Mouse (Mus musculus) midbrain, embryonic 15.5 days (tissue): ENCODE results near the gene Tmem170. TPM values are rescaled to one million over a fixed set of nuclear protein-coding genes. Genes with fewer than 3 reads are reported as not detected.

Source experiments
- ATAC-seq: fragments of 200-750 bp; cut with Nextera tagmentation; replicated peaks from 2 replicates; pipeline ENCODE4 v1.8.0; 2017; ENCODE audit warnings: moderate TSS enrichment
- H3K27ac ChIP-seq: fragments of 300-500 bp; sonication (generic); 2 replicates; pipeline ENCODE4 v1.5.1; 2015; ENCODE audit warnings: mild to moderate bottlenecking, inconsistent platforms
- H3K27me3 ChIP-seq: fragments of 300-500 bp; sonication (generic); replicated peaks from 2 replicates; pipeline ENCODE4 v1.6.1; 2015; ENCODE audit warnings: inconsistent platforms
- H3K36me3 ChIP-seq: fragments of 300-500 bp; sonication (generic); replicated peaks from 2 replicates; pipeline ENCODE4 v1.6.1; 2015; ENCODE audit warnings: inconsistent platforms
- H3K4me1 ChIP-seq: fragments of 300-500 bp; sonication (generic); 2 replicates; pipeline ENCODE4 v1.6.1; 2015; ENCODE audit warnings: inconsistent platforms
- H3K4me2 ChIP-seq: fragments of 300-500 bp; sonication (generic); 2 replicates; pipeline ENCODE4 v1.6.1; 2015; ENCODE audit warnings: inconsistent platforms, mild to moderate bottlenecking, moderate library complexity
- H3K4me3 ChIP-seq: fragments of 300-500 bp; sonication (generic); 2 replicates; pipeline ENCODE4 v1.5.1; 2015; ENCODE audit warnings: mild to moderate bottlenecking, inconsistent platforms
- H3K9ac ChIP-seq: fragments of 300-500 bp; sonication (generic); 2 replicates; pipeline ENCODE4 v1.6.1; 2015; ENCODE audit warnings: mild to moderate bottlenecking, inconsistent platforms
- H3K9me3 ChIP-seq: fragments of 300-500 bp; sonication (generic); 2 replicates; pipeline ENCODE4 v1.6.1; 2016; ENCODE audit warnings: inconsistent platforms
- WGBS: fragments of 180-500 bp; shearing (Covaris S2); methylation state at CpG from one replicate; pipeline ENCODE4 v1.1.7; 2015; ENCODE audit warnings: mixed read lengths; 5-methylcytosine and 5-hydroxymethylcytosine counted together
- polyA plus RNA-seq: library from polyadenylated mRNA; unstranded; fragments of >200 nt; fragmentation: Nextera tagmentation; extraction: Ambion mirVana; gene quantifications from 2 replicates; pipeline ENCODE4 v1.2.1, GENCODE M21; 2015

Tmem170 gene
- polyA plus RNA-seq, 1 experiment from 2014 or later = 3.7 TPM

DNA sequence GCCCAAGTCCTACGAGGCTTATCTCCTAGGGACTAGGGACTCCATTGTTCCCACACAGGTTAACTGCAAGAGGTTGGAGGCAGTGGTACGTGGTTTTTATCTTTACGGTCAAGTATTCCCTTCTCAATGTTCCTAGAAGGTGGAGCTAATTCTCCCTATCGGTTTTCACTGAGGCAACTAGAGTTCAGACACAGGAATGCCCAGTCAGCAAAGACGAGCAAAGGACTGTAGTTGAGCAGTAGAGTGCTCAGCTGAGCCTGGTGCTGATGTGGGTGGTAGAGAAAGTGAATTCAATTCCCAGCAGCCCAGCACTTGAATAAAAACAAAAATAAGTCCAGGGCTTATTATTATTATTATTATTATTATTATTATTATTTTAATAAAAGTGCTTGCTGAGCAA, 16.1 kb upstream of the Tmem170 start:
- WGBS = 69% methylated on average over 5 of the region's 5 CpGs
- ATAC-seq = no peak
- Histone ChIP-seq H3K36me3 (no peaks in the 10 kb centered on the region), H3K4me1 (peaks cover 6% of the 10 kb centered on the region; the same call in 1 of the 2 replicates), H3K4me3 (no peak overlapping the region), H3K9ac (no peak overlapping the region), H3K27ac (no peak overlapping the region), H3K4me2 (no peak overlapping the region), H3K9me3 (no peaks in the 10 kb centered on the region), H3K27me3 (peaks cover 38% of the 10 kb centered on the region)

DNA sequence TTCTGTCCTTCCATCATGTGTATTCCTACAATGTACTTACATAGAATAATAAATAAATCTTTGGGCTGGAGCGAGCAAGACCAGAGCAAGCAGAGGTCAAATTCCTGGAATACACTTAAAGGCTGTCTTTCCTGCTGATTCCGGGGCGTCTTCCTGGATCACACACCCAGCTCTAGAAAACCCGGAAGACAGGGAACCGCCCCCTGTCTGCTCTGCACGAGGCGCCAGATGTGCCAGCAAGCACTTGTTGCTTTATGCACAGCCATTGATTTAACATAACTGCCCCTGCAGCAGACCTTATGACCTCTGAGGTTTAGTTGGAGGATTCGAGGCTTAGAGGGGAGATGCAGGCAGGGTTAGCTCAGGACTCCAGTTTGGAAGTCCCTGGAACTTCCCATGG, 15.4 kb upstream of the Tmem170 start:
- Histone ChIP-seq H3K9ac (no peak overlapping the region), H3K27ac (no peak overlapping the region), H3K9me3 (no peaks in the 10 kb centered on the region), H3K27me3 (peaks cover 39% of the 10 kb centered on the region), H3K4me3 (no peak overlapping the region), H3K36me3 (no peaks in the 10 kb centered on the region), H3K4me2 (no peak overlapping the region), H3K4me1 (peaks cover 6% of the 10 kb centered on the region; the same call in 1 of the 2 replicates)
- no peak for ATAC-seq
- 49% methylated on average over 8 of the region's 8 CpGs for WGBS

DNA sequence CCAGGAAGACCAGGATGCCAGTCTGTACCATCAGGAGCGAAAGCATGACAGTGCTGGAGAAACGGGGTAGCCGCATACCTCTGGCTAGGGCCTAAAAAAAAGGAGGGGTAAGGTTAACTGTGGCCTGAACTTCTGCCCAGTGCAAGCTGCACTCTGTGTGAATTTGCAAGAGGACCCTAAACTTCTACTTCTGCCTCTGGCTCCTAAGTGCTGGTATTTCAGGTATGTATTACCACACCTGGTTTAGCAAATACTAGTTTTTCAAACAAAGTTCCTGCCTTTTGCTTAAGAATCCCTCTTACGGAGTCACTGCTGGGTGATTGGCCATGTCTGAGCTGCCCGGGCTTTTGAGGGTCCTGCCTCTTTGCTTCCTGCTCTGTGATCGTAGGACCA, 14.4 kb upstream of the Tmem170 start:
- Histone ChIP-seq H3K4me3 (no peak overlapping the region), H3K4me2 (no peak overlapping the region; the same call in 1 of the 2 replicates), H3K27me3 (peaks cover 39% of the 10 kb centered on the region), H3K4me1 (peaks cover 6% of the 10 kb centered on the region; the same call in 1 of the 2 replicates), H3K36me3 (no peaks in the 10 kb centered on the region), H3K9ac (no peak overlapping the region), H3K27ac (no peak overlapping the region), H3K9me3 (no peaks in the 10 kb centered on the region)
- ATAC-seq = no peak
- 63% methylated on average over 6 of the region's 6 CpGs for WGBS

DNA sequence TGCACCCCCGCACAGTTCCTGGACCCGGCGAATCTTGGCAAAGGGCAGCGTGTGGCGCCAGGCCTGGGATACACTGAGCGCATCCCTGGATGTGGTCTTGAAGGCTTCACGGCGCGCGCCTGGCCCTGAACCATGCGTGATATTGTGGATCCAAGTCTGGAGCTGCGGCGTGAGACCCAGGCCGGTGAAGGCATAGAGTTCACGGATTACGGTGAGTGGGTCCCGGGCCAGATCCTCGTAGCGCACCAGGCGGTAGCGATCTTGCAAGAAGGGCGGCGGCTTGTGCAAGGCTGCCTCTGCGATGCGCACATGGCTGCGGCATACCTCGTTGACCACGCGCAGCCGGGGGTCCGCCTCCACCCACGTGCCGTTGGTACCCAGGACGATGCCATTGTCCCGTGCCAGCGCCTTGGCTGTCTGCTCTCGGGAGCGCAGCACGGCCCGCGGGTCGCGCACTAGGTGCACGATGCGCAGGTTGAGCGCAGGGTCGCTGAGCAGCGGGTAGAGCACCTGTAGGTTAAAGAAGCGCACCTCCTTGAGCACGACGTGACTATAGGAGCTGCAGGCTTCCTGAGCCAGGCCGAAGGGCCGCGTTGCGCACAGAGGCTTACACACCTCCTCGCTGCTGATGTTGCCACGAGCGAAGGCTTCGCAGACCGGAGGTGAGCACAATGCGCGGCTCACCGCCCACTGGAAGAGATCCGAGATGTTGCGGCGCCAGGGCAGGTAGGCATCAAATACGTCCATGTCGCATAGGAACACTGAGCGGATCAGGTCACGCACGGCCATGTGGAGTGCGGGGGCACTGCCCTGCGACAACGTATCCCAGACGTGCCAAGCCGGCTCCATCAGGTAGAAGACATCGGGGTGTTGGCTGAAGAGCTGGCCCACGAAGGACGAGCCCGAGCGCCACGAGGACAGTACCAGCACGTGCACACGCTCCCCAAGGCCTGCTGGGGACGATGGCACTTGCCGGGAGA, 13.7 kb upstream of the Tmem170 start:
- H3K27me3 ChIP-seq = peaks cover 39% of the 10 kb centered on the region
- ATAC-seq = no peak
- peak overlapping the region; percentile 33 for H3K4me3 ChIP-seq
- no peak overlapping the region; the same call in 1 of the 2 replicates for H3K9ac ChIP-seq
- peak overlapping the region; percentile 60 for H3K4me2 ChIP-seq
- no peaks in the 10 kb centered on the region for H3K36me3 ChIP-seq
- H3K27ac ChIP-seq = no peak overlapping the region
- no peaks in the 10 kb centered on the region for H3K9me3 ChIP-seq
- WGBS = 13% methylated on average over 86 of the region's 86 CpGs
- H3K4me1 ChIP-seq = peaks cover 6% of the 10 kb centered on the region; the same call in 1 of the 2 replicates

DNA sequence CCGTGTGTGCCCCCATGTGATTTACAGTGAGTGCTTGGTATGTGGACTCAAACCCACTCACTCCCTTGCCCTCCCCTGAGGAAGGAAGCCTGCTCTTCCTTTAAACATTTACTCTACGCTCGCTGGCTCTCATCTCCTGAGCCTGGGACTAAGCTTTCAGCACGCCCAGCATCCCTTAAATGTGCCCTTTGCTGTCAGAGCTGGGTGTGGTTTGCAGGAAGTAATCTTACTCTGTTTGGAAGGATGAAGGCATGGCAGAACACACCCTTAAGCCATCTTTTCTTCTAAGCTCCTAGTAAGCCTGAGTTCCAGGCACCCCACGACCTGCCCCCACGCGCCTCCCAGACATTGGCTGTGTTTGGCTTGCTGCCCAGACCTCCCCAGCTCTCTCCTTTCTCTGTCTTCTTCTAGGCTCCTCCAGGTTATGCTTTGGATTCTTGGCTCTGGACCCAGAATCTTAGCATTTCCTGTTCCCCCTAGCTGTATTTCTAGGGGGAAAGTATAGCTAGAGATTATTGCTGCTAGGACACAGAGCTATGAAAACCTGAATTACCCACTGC, 11.6 kb upstream of the Tmem170 start:
- 43% methylated on average over 7 of the region's 7 CpGs for WGBS
- Histone ChIP-seq H3K4me2 (no peak overlapping the region), H3K36me3 (no peaks in the 10 kb centered on the region), H3K4me1 (peaks cover 6% of the 10 kb centered on the region; the same call in 1 of the 2 replicates), H3K27ac (no peak overlapping the region), H3K27me3 (peaks cover 39% of the 10 kb centered on the region), H3K4me3 (no peak overlapping the region), H3K9me3 (no peaks in the 10 kb centered on the region), H3K9ac (no peak overlapping the region)
- ATAC-seq = no peak

DNA sequence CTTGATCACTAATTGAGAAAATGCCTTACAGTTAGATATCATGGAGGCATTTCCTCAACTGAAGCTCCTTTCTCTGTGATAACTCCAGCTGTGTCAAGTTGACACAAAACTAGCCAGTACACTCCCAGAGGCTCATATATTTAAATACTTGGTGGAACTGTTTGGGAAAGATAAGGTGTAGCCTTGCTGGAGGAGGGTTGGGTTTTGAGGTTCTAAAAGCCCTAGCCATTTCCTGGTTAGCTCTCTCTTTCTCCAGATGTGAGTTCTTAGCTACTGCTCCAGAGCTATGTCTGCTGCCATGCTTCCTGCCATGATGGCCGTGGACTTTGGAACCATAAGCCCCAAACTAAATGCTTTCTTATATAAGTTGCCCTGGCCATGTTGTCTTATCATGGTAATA, 10.9 kb upstream of the Tmem170 start:
- peaks cover 6% of the 10 kb centered on the region; the same call in 1 of the 2 replicates for H3K4me1 ChIP-seq
- 93% methylated on average over 1 of the region's 1 CpGs for WGBS
- no peak overlapping the region for H3K4me3 ChIP-seq
- peaks cover 39% of the 10 kb centered on the region for H3K27me3 ChIP-seq
- no peaks in the 10 kb centered on the region for H3K36me3 ChIP-seq
- no peak overlapping the region for H3K27ac ChIP-seq
- H3K9me3 ChIP-seq = no peaks in the 10 kb centered on the region
- no peak overlapping the region for H3K9ac ChIP-seq
- ATAC-seq = no peak
- no peak overlapping the region for H3K4me2 ChIP-seq

DNA sequence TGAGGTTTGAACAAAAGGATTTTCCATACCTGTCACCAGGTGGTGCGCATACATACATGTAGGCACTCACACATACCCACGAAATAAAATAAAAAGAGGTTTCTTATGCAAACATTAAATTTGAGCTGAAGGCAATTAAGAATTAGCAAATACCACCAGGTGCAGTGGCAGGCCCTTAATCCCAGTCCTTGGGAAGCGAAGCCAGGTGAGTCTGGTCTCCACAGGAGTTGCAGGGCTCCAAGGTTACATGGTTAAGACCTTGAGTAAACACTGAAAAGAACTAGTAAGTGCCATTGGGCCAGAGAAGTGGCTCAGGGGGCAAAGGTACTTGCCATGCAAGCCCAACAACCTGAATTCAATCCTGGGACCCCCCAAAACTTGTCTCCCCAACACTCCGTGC, 7.1 kb upstream of the Tmem170 start:
- no peak overlapping the region for H3K4me3 ChIP-seq
- H3K9me3 ChIP-seq = no peaks in the 10 kb centered on the region
- H3K4me1 ChIP-seq = no peaks in the 10 kb centered on the region
- no peak overlapping the region for H3K9ac ChIP-seq
- H3K4me2 ChIP-seq = no peak overlapping the region
- no peaks in the 10 kb centered on the region for H3K36me3 ChIP-seq
- WGBS = 85% methylated on average over 4 of the region's 4 CpGs
- H3K27ac ChIP-seq = no peak overlapping the region
- no peak for ATAC-seq
- peaks cover 9% of the 10 kb centered on the region; the same call in 1 of the 2 replicates for H3K27me3 ChIP-seq

DNA sequence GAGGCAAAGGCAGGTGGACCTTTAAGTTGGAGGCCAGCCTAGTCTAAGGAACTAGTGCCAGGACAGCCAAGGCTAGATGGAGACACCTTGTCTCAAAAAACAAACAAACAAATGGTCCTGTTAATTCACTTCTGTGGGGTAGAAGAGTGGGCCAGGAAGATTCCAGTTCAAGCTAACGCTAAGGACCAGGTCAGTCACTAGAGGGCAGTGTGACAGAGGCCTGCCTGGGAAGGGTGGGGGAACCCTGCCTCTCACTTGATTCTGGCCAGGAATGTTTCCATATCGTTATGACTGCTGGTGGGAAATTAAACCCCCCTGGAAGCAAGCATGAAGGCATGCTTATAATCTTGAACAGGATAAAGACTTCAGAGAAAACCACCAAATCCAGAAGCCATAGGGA, 5.0 kb upstream of the Tmem170 start:
- Histone ChIP-seq H3K36me3 (no peaks in the 10 kb centered on the region), H3K27me3 (no peaks in the 10 kb centered on the region), H3K27ac (no peak overlapping the region), H3K4me2 (no peak overlapping the region), H3K9me3 (no peaks in the 10 kb centered on the region), H3K4me3 (no peak overlapping the region), H3K9ac (no peak overlapping the region), H3K4me1 (peaks cover 4% of the 10 kb centered on the region; the same call in 1 of the 2 replicates)
- no peak for ATAC-seq
- WGBS = 0% methylated on average over 2 of the region's 2 CpGs

DNA sequence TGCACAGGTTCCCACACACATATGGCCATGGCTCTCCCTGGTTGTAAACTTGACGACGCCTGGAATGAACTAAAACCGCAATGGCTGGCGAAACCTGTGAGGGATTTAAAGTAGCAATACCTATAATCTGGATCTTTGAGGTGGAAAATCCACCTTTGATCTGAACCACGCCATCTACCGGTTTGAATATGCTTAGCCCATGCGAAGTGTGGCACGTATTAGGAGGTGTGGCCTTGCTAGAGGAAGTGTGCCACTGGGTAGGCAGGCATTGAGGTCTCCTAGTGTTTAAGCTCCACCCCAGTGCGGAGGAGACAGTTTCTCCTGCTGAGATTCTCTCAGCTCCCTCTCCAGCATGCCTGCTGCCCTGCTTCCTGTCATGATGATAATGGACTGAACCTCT, 1.2 kb upstream of the Tmem170 start:
- 69% methylated on average over 9 of the region's 9 CpGs for WGBS
- Histone ChIP-seq H3K27ac (no peak overlapping the region), H3K27me3 (no peaks in the 10 kb centered on the region), H3K36me3 (no peaks in the 10 kb centered on the region), H3K9ac (no peak overlapping the region), H3K4me3 (no peak overlapping the region), H3K4me1 (peaks cover 13% of the 10 kb centered on the region), H3K4me2 (no peak overlapping the region), H3K9me3 (no peaks in the 10 kb centered on the region)
- no peak for ATAC-seq

DNA sequence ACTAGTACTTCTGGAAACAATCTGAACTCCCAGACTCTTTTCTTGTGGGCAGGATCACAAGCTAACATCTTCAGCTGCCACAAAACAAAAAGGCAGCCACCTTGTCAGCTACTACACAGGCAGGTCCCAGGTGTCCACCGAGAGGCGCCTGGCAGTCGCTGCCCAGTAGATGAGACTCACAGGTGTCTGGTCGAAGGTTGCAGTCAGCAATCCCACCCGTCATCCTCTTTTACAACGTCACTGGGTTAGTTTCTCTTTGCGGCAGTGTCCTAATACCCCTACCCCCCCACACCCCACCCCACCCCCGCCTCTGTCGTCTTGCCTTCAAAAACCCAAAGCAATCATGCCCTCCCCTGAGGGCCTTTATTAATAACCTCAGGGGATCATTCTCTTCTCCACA, 792 bp downstream of the Tmem170 start:
- WGBS = 29% methylated on average over 9 of the region's 9 CpGs
- Histone ChIP-seq H3K27me3 (no peaks in the 10 kb centered on the region), H3K4me1 (peaks cover 13% of the 10 kb centered on the region), H3K36me3 (no peaks in the 10 kb centered on the region), H3K4me3 (peak overlapping the region; percentile 94), H3K9ac (peak overlapping the region; percentile 66), H3K9me3 (no peaks in the 10 kb centered on the region), H3K4me2 (peak overlapping the region; percentile 80), H3K27ac (no peak overlapping the region)
- no peak for ATAC-seq

DNA sequence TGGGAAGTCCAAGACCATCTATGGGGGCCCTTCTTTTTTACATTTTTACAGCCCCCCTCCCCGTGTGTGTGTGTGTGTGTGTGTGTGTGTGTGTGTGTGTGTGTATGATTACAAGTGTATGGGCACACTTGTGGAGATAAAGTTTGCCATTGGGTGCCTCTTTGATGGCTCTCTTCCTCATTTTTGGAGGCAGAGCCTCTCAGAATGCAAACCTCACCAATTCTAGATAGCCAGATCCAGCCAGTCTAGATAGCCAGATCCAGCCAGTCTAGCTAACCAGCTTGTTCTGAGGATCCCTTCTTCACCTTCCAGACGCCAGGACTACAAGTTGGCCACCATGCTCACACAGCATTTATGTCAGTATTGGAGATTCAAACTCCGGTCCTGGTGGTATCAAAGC, 5.3 kb downstream of the Tmem170 start:
- H3K4me1 ChIP-seq = peaks cover 9% of the 10 kb centered on the region
- ATAC-seq = no peak
- H3K36me3 ChIP-seq = no peaks in the 10 kb centered on the region
- H3K27me3 ChIP-seq = no peaks in the 10 kb centered on the region
- 82% methylated on average over 3 of the region's 3 CpGs for WGBS
- H3K27ac ChIP-seq = no peak overlapping the region
- no peak overlapping the region for H3K4me2 ChIP-seq
- no peaks in the 10 kb centered on the region for H3K9me3 ChIP-seq
- no peak overlapping the region for H3K9ac ChIP-seq
- no peak overlapping the region for H3K4me3 ChIP-seq

DNA sequence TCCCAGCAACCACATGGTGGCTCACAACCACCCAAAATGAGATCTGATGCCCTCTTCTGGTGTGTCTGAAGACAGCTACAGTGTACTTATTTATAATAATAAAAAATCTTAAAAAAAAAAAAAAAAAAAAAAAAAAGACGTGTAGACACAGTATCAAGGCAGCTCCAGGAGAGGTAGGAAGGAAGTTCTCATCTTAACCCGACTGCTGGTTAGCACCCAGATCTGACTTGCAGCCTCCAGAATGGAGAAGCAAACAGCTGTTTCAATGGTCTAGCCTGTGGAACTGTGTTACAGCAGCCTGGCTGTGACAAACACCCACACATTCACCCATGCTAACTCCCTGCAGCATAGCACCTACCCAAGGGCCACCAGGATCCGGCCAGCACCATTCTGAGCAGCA, 6.2 kb downstream of the Tmem170 start:
- Histone ChIP-seq H3K27me3 (no peaks in the 10 kb centered on the region), H3K36me3 (no peaks in the 10 kb centered on the region), H3K9me3 (no peaks in the 10 kb centered on the region), H3K4me2 (no peak overlapping the region), H3K27ac (no peak overlapping the region), H3K4me1 (peaks cover 3% of the 10 kb centered on the region; the same call in 1 of the 2 replicates), H3K9ac (no peak overlapping the region), H3K4me3 (no peak overlapping the region)
- 86% methylated on average over 2 of the region's 3 CpGs for WGBS
- no peak for ATAC-seq
